Mouse (Mus musculus): ENCODE data around the gene Il12rb2. TPM values are rescaled to one million over a fixed set of nuclear protein-coding genes. Genes with fewer than 3 reads are reported as not detected.
A peak's percentile ranks its signal among the peaks of the same experiment; 100 is the strongest.

The Il12rb2 gene
- polyA plus RNA-seq, 1 experiment from 2014 or later = 0.02 TPM

DNA sequence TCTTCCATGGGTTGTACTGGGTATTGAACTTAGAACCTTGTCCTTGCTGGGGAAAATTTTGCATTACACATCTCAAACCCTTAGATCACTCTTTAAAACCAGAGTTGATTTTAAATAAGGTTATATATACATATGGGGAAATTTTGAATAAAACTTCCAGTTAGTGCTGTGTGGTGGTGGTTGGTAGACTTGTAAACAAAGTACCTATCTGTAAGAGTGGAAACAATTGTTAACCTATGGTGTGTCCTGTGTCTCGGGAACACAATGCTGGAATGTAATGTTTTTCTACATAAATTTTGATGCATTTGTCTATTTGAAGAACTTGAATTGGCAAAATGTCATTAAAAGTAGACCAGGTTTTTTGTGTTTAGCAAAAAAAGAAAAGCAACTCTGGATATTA is 107.0 kb downstream of the Il12rb2 start:
- no peak overlapping the region for H3K27ac ChIP-seq (replicated peaks)
- H3K4me3 ChIP-seq (ENCODE audit: low read depth, low read length) = peak overlapping the region; percentile 24
- H3K9me3 ChIP-seq (ENCODE audit: control insufficient read depth, low read length) = no peaks in the 10 kb centered on the region
- H3K27me3 ChIP-seq (ENCODE audit: control insufficient read depth, insufficient read depth, low read length) = no peaks in the 10 kb centered on the region
- peak overlapping the region; percentile 51 for H3K4me2 ChIP-seq (replicated peaks; ENCODE audit: low read depth)
- TF ChIP-seq CTCF (IDR thresholded peaks at IDR 0.05; ENCODE audit: low read depth) (no peak), EP300 (optimal IDR thresholded peaks at IDR 0.05) (no peak)
- ATAC-seq (ENCODE audit: low FRiP score, low TSS enrichment) (no peak), DNase-seq (ENCODE audit: low spot score) (no peak)
- WGBS = 5% methylated on average over 1 of the region's 1 CpGs
- H3K4me1 ChIP-seq (replicated peaks; ENCODE audit: control insufficient read depth, insufficient read depth) = no peaks in the 10 kb centered on the region; the same call in 1 of the 2 replicates
- H3K9ac ChIP-seq (ENCODE audit: low read length) = no peak overlapping the region
- H3K36me3 ChIP-seq (ENCODE audit: control insufficient read depth, insufficient read depth, low read length) = no peaks in the 10 kb centered on the region

GRCm38 (mm10) chr6:67268245-67268612 is 107.8 kb downstream of the Il12rb2 start:
- ATAC-seq (ENCODE audit: low FRiP score, low TSS enrichment) (no peak), DNase-seq (ENCODE audit: low spot score) (no peak)
- WGBS = 1% methylated on average over 2 of the region's 2 CpGs
- Histone ChIP-seq H3K4me1 (replicated peaks; ENCODE audit: control insufficient read depth, insufficient read depth) (no peaks in the 10 kb centered on the region; the same call in 1 of the 2 replicates), H3K36me3 (ENCODE audit: control insufficient read depth, insufficient read depth, low read length) (no peaks in the 10 kb centered on the region), H3K27ac (replicated peaks) (no peak overlapping the region; the same call in 1 of the 2 replicates), H3K27me3 (ENCODE audit: control insufficient read depth, insufficient read depth, low read length) (no peaks in the 10 kb centered on the region), H3K9ac (ENCODE audit: low read length) (peak overlapping the region; percentile 100), H3K9me3 (ENCODE audit: control insufficient read depth, low read length) (no peaks in the 10 kb centered on the region), H3K4me3 (ENCODE audit: low read depth, low read length) (peak overlapping the region; percentile 99), H3K4me2 (replicated peaks; ENCODE audit: low read depth) (peak overlapping the region; percentile 72)
- TF ChIP-seq CTCF (IDR thresholded peaks at IDR 0.05; ENCODE audit: low read depth) (no peak), EP300 (optimal IDR thresholded peaks at IDR 0.05) (no peak)

GRCm38 (mm10) chr6:67267408-67268244 is 108.4 kb downstream of the Il12rb2 start:
- TF ChIP-seq EP300 (optimal IDR thresholded peaks at IDR 0.05) (no peak), CTCF (IDR thresholded peaks at IDR 0.05; ENCODE audit: low read depth) (no peak)
- H3K4me3 ChIP-seq (ENCODE audit: low read depth, low read length) = peak overlapping the region; percentile 99
- peak; percentile 59 for DNase-seq (ENCODE audit: low spot score)
- H3K27me3 ChIP-seq (ENCODE audit: control insufficient read depth, insufficient read depth, low read length) = no peaks in the 10 kb centered on the region
- peak; percentile 26 for ATAC-seq (ENCODE audit: low FRiP score, low TSS enrichment)
- no peaks in the 10 kb centered on the region for H3K9me3 ChIP-seq (ENCODE audit: control insufficient read depth, low read length)
- H3K36me3 ChIP-seq (ENCODE audit: control insufficient read depth, insufficient read depth, low read length) = no peaks in the 10 kb centered on the region
- under 1% methylated on average over 51 of the region's 65 CpGs for WGBS
- no peaks in the 10 kb centered on the region; the same call in 1 of the 2 replicates for H3K4me1 ChIP-seq (replicated peaks; ENCODE audit: control insufficient read depth, insufficient read depth)
- peak overlapping the region; percentile 72 for H3K4me2 ChIP-seq (replicated peaks; ENCODE audit: low read depth)
- H3K27ac ChIP-seq (replicated peaks) = peak overlapping the region; percentile 96
- H3K9ac ChIP-seq (ENCODE audit: low read length) = peak overlapping the region; percentile 100

GRCm38 (mm10) chr6:67266664-67267407 is 109.2 kb downstream of the Il12rb2 start:
- no peaks in the 10 kb centered on the region for H3K9me3 ChIP-seq (ENCODE audit: control insufficient read depth, low read length)
- H3K4me1 ChIP-seq (replicated peaks; ENCODE audit: control insufficient read depth, insufficient read depth) = no peaks in the 10 kb centered on the region; the same call in 1 of the 2 replicates
- H3K4me2 ChIP-seq (replicated peaks; ENCODE audit: low read depth) = peak overlapping the region; percentile 79
- no peaks in the 10 kb centered on the region for H3K36me3 ChIP-seq (ENCODE audit: control insufficient read depth, insufficient read depth, low read length)
- ATAC-seq (ENCODE audit: low FRiP score, low TSS enrichment) = peak; percentile 100
- under 1% methylated on average over 68 of the region's 68 CpGs for WGBS
- DNase-seq (ENCODE audit: low spot score) = peak; percentile 96
- peak overlapping the region; percentile 100 for H3K9ac ChIP-seq (ENCODE audit: low read length)
- no peaks in the 10 kb centered on the region for H3K27me3 ChIP-seq (ENCODE audit: control insufficient read depth, insufficient read depth, low read length)
- peak overlapping the region; percentile 96 for H3K27ac ChIP-seq (replicated peaks)
- peak overlapping the region; percentile 99 for H3K4me3 ChIP-seq (ENCODE audit: low read depth, low read length)
- TF ChIP-seq CTCF (IDR thresholded peaks at IDR 0.05; ENCODE audit: low read depth) (no peak), EP300 (optimal IDR thresholded peaks at IDR 0.05) (no peak)

DNA sequence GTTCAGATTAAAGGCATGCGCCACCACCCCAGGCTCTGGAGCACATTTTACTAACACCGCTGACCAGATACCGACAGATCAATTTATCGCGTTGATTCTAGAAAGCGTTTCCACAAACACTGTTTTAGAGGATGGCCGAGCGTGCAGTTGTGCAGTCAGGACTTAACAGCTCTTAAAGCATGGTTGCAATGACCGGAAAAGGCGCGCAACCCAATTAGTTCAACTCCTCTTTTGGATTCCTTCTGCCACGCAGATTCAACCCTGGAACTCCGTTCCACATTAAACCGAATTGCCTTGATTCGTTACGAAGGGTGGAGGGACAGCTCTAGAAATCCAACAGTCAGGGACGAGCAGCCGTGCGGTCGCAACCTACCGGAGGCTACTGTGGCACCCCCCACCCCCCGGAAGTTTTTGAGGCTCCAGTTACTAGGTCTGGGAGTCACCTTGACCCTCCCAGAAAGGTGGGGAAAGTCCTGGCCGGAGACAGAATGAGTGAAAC is 109.8 kb downstream of the Il12rb2 start:
- TF ChIP-seq CTCF (IDR thresholded peaks at IDR 0.05; ENCODE audit: low read depth) (no peak), EP300 (optimal IDR thresholded peaks at IDR 0.05) (no peak)
- peak overlapping the region; percentile 99 for H3K4me3 ChIP-seq (ENCODE audit: low read depth, low read length)
- H3K27me3 ChIP-seq (ENCODE audit: control insufficient read depth, insufficient read depth, low read length) = no peaks in the 10 kb centered on the region
- H3K4me2 ChIP-seq (replicated peaks; ENCODE audit: low read depth) = peak overlapping the region; percentile 79
- peak overlapping the region; percentile 73 for H3K27ac ChIP-seq (replicated peaks)
- no peaks in the 10 kb centered on the region for H3K9me3 ChIP-seq (ENCODE audit: control insufficient read depth, low read length)
- H3K4me1 ChIP-seq (replicated peaks; ENCODE audit: control insufficient read depth, insufficient read depth) = no peaks in the 10 kb centered on the region; the same call in 1 of the 2 replicates
- under 1% methylated on average over 23 of the region's 23 CpGs for WGBS
- DNase-seq (ENCODE audit: low spot score) (no peak), ATAC-seq (ENCODE audit: low FRiP score, low TSS enrichment) (peak; percentile 75)
- H3K9ac ChIP-seq (ENCODE audit: low read length) = peak overlapping the region; percentile 60
- H3K36me3 ChIP-seq (ENCODE audit: control insufficient read depth, insufficient read depth, low read length) = no peaks in the 10 kb centered on the region
